Mouse (Mus musculus) heart, postnatal 25 days (tissue): ENCODE measurements around the gene Mrps2. TPM values are rescaled to one million over a fixed set of nuclear protein-coding genes. Genes with fewer than 3 reads are reported as not detected.

Source experiments
- DNase-seq: peaks from one replicate; pipeline ENCODE4 v3.0.0; 2022; ENCODE audit warnings: low spot score
- intact Hi-C: fragments of 180-260 bp; cut with DNase I; formaldehyde crosslinking; loops from one replicate; pipeline ENCODE4 v1.15.1; 2025
- total RNA-seq, 2 experiments: library from RNA; stranded (reverse); gene quantifications; 2 replicates each; pipeline ENCODE4 v1.2.3; 2021

Gene Mrps2
- total RNA-seq, 2 experiments from 2014 or later = 43.0 to 43.9 TPM

- intact Hi-C loops = loop anchor here (1.0 kb wide), 1 partner anchor 34 kb away; no protein-coding TSS in a partner anchor
- DNase-seq = peak; percentile 56
These were observed 46.6 kb downstream of the Mrps2 start for GRCm38 (mm10) chr2:28514489-28514888.

- no peak for DNase-seq
- intact Hi-C loops = no loop called here
These were observed 49.5 kb downstream of the Mrps2 start for GRCm38 (mm10) chr2:28517206-28517909.

GRCm38 (mm10) chr2:28518231-28518630 is 50.4 kb downstream of the Mrps2 start:
- DNase-seq = no peak
- intact Hi-C loops = no loop called here

- intact Hi-C loops = no loop called here
- DNase-seq = no peak
These were observed 52.7 kb downstream of the Mrps2 start for GRCm38 (mm10) chr2:28520581-28520980.

Other genes with a start within 250 kb of the Mrps2 start
- 1 to 10 TPM; 4.2 to 4.6 TPM for gene Ppp1r26, start 21.3 kb upstream of the Mrps2 start, total RNA-seq
- gene 1700007K13Rik, start 1.7 kb upstream of the Mrps2 start, total RNA-seq = not detected
- gene Gbgt1, start 28.8 kb downstream of the Mrps2 start, total RNA-seq = 1 to 10 TPM; 1.7 to 3.1 TPM
- 1 to 10 TPM in 1 of 2 experiments, not detected in 1; 1.4 TPM for gene Gm10134, start 38.0 kb downstream of the Mrps2 start, total RNA-seq
- 10 to 100 TPM; 11.9 to 13.8 TPM for gene Ralgds, start 45.1 kb downstream of the Mrps2 start, total RNA-seq
- gene Cel, start 95.3 kb downstream of the Mrps2 start, total RNA-seq = not detected
- 10 to 100 TPM; 11.5 to 11.6 TPM for gene Gtf3c5, start 115.7 kb downstream of the Mrps2 start, total RNA-seq
- not detected for gene Gfi1b, start 153.9 kb downstream of the Mrps2 start, total RNA-seq
- gene Tsc1, start 173.2 kb downstream of the Mrps2 start, total RNA-seq = 10 to 100 TPM; 23.5 to 24.7 TPM
- gene Spaca9, start 231.7 kb downstream of the Mrps2 start, total RNA-seq = under 1 TPM in 1 of 2 experiments, not detected in 1; 0.52 TPM
- gene Ak8, start 232.1 kb downstream of the Mrps2 start, total RNA-seq = not detected